Comparison of ENCODE assay signal across 8 mouse cellular contexts in genomic region chr13:23760972-23761864, GRCm38 (mm10). TPM values are rescaled to one million over a fixed set of nuclear protein-coding genes. Genes with fewer than 3 reads are reported as not detected.
A peak's percentile ranks its signal among the peaks of the same experiment; 100 is the strongest.
DNase-seq lines count a peak whose midpoint lies in the region; ATAC-seq and TF ChIP-seq lines count a peak whose summit lies in the region.

Gene Hist1h4a, minus strand, starts transcription at chr13:23761230.

- TF ChIP-seq CTCF in lung, embryonic 14.5 days (IDR thresholded peaks at IDR 0.05; ENCODE audit: low read depth) = no peak

- H3K4me3 ChIP-seq in lung, embryonic 14.5 days (ENCODE audit: low read depth, low read length) = peak within 1 kb of the TSS; percentile 45

- peaks cover 5% of the 10 kb centered on the region; the same call in 1 of the 2 replicates for H3K4me1 ChIP-seq in lung, embryonic 14.5 days (ENCODE audit: insufficient read depth)

- WGBS in lung, embryonic 14.5 days = under 1% methylated on average over 62 of the region's 72 CpGs

- DNase-seq in MEL-GATA-1-ER (ENCODE audit: extremely low read depth, low read depth) = peak; percentile 90
- DNase-seq in cerebellum, adult 8-10 months = peak; percentile 98
- peak; percentile 99 for DNase-seq in forelimb bud, embryonic 11.5 days (ENCODE audit: low read depth, low spot score)
- DNase-seq in layer of hippocampus, adult 8-10 months (ENCODE audit: low spot score in 2 of 2) = peak; percentile 98
- peak; percentile 100 for DNase-seq in lung, embryonic 14.5 days
- DNase-seq in testis, postnatal 14 days (ENCODE audit: low spot score) = peak; percentile 98

- peak; percentile 49 to 50 for ATAC-seq in hematopoietic stem cell, adult 5-6 weeks (replicated peaks in 1 of 2; ENCODE audit: insufficient read depth in 1 of 2, low FRiP score in 2 of 2, low TSS enrichment in 1 of 2, low read depth in 1 of 2, poor library complexity in 2 of 2, severe bottlenecking in 2 of 2)
- peak; percentile 73 for ATAC-seq in lung, embryonic 14.5 days (ENCODE audit: insufficient read depth)
- ATAC-seq in neutrophil, adult 5-6 weeks (ENCODE audit: extremely low read depth, insufficient number of reproducible peaks, low FRiP score, poor library complexity, severe bottlenecking) = peak; percentile 40

- peak within 1 kb of the TSS; percentile 90 for H3K4me2 ChIP-seq in lung, embryonic 14.5 days

- no peaks in the 10 kb centered on the region for H3K9me3 ChIP-seq in lung, embryonic 14.5 days (ENCODE audit: low read depth, low read length)

- no peaks in the 10 kb centered on the region for H3K27me3 ChIP-seq in lung, embryonic 14.5 days (ENCODE audit: insufficient read depth, low read length)

- peak within 1 kb of the TSS; percentile 71 for H3K9ac ChIP-seq in lung, embryonic 14.5 days

- H3K27ac ChIP-seq in lung, embryonic 14.5 days (ENCODE audit: low read depth) = peak within 1 kb of the TSS; percentile 99

- no peaks in the 10 kb centered on the region for H3K36me3 ChIP-seq in lung, embryonic 14.5 days (ENCODE audit: insufficient read depth)

RNA-seq across cellular contexts. Expression of gene Hist1h4a, which starts in this region (rescaled TPM):
- total RNA-seq in hematopoietic stem cell, adult 5-6 weeks (2017) = 237 and 336 TPM in 2 replicates
- 10 to 100 TPM; 31.9 to 42.9 (median 37.9) TPM for total RNA-seq in layer of hippocampus, adult 8-10 months (2022)
- polyA plus RNA-seq in lung, embryonic 14.5 days (2014; fragmentation: Nextera tagmentation; extraction: Ambion mirVana) = 0.66 TPM in 1 of 2 replicates, not detected in the other
- total RNA-seq in neutrophil, adult 5-6 weeks (2017) = 30.0 and 55.5 TPM in 2 replicates

Comparison
In these comparisons a context has a peak if more than half of its experiments do, and no peak if none do; other contexts are left out.
1. Peak in every context shown above with its lines: DNase-seq, ATAC-seq, H3K4me3 ChIP-seq and H3K27ac ChIP-seq.
2. Peak in DNase-seq, ATAC-seq, H3K4me3 ChIP-seq, H3K27ac ChIP-seq, H3K9ac ChIP-seq and H3K4me2 ChIP-seq in lung, embryonic 14.5 days; RNA of the gene not detected or under 1 TPM.